Mouse (Mus musculus): ENCODE measurements around the gene Ybx1. TPM values are rescaled to one million over a fixed set of nuclear protein-coding genes. Genes with fewer than 3 reads are reported as not detected.

The Ybx1 gene
- 391 and 412 TPM in 2 replicates for polyA plus RNA-seq (2015; fragmentation: Nextera tagmentation; extraction: Ambion mirVana)

- peak; percentile 99 for DNase-seq (ENCODE audit: low spot score)
Observed at GRCm38 (mm10) chr4:119294415-119295133, at the start of gene Ybx1. Gene Ybx1 (minus strand): TSS chr4:119294604.

GRCm38 (mm10) chr4:119338861-119339361 lies 44.5 kb upstream of the Ybx1 start:
- no peak overlapping the region for H3K27ac ChIP-seq (ENCODE audit: low read length)
- ATAC-seq = peak; percentile 43
- H3K36me3 ChIP-seq (ENCODE audit: insufficient read depth, low read length) = no peaks in the 10 kb centered on the region
- no peak overlapping the region for H3K9ac ChIP-seq (replicated peaks; ENCODE audit: low read depth)
- no peaks in the 10 kb centered on the region for H3K9me3 ChIP-seq (ENCODE audit: low read length)
- DNase-seq (ENCODE audit: low spot score) = peak; percentile 71
- TF ChIP-seq EP300 (IDR thresholded peaks at IDR 0.05) = no peak
- peak; percentile 90 for TF ChIP-seq CTCF (IDR thresholded peaks at IDR 0.05)
- H3K4me1 ChIP-seq (ENCODE audit: insufficient read depth, low read depth, low read length) = no peaks in the 10 kb centered on the region
- no peaks in the 10 kb centered on the region for H3K27me3 ChIP-seq (replicated peaks; ENCODE audit: insufficient read depth, low read length)
- H3K4me3 ChIP-seq (ENCODE audit: low read depth, low read length) = no peak overlapping the region
- H3K4me2 ChIP-seq (replicated peaks; ENCODE audit: low read depth, low read length) = no peak overlapping the region
- WGBS = 2% methylated on average over 10 of the region's 10 CpGs

More at GRCm38 (mm10) chr4:119294415-119295133, at the start of gene Ybx1:
- Histone ChIP-seq H3K36me3 (ENCODE audit: insufficient read depth, low read length) (no peaks in the 10 kb centered on the region), H3K27me3 (replicated peaks; ENCODE audit: insufficient read depth, low read length) (no peaks in the 10 kb centered on the region), H3K9me3 (ENCODE audit: low read length) (no peaks in the 10 kb centered on the region), H3K4me3 (ENCODE audit: low read depth, low read length) (peak within 1 kb of the TSS; percentile 87), H3K4me2 (replicated peaks; ENCODE audit: low read depth, low read length) (peak within 1 kb of the TSS; percentile 96), H3K9ac (replicated peaks; ENCODE audit: low read depth) (peak within 1 kb of the TSS; percentile 60), H3K27ac (ENCODE audit: low read length) (peak within 1 kb of the TSS; percentile 82), H3K4me1 (ENCODE audit: insufficient read depth, low read depth, low read length) (no peaks in the 10 kb centered on the region)
- TF ChIP-seq EP300 (IDR thresholded peaks at IDR 0.05) = no peak
- WGBS = 1% methylated on average over 60 of the region's 61 CpGs
- peak; percentile 99 for ATAC-seq

- DNase-seq (ENCODE audit: low spot score) = no peak
- Histone ChIP-seq H3K27me3 (replicated peaks; ENCODE audit: insufficient read depth, low read length) (no peaks in the 10 kb centered on the region), H3K9me3 (ENCODE audit: low read length) (no peaks in the 10 kb centered on the region), H3K9ac (replicated peaks; ENCODE audit: low read depth) (no peak overlapping the region), H3K4me3 (ENCODE audit: low read depth, low read length) (no peak overlapping the region), H3K4me1 (ENCODE audit: insufficient read depth, low read depth, low read length) (no peaks in the 10 kb centered on the region), H3K27ac (ENCODE audit: low read length) (no peak overlapping the region), H3K4me2 (replicated peaks; ENCODE audit: low read depth, low read length) (no peak overlapping the region), H3K36me3 (ENCODE audit: insufficient read depth, low read length) (no peaks in the 10 kb centered on the region)
- TF ChIP-seq CTCF (IDR thresholded peaks at IDR 0.05) (no peak), EP300 (IDR thresholded peaks at IDR 0.05) (no peak)
- 48% methylated on average over 4 of the region's 4 CpGs for WGBS
- no peak for ATAC-seq
Observed at GRCm38 (mm10) chr4:119338422-119338821, 44.0 kb upstream of the Ybx1 start.

- Histone ChIP-seq H3K9me3 (ENCODE audit: low read length) (no peaks in the 10 kb centered on the region), H3K4me1 (ENCODE audit: insufficient read depth, low read depth, low read length) (no peaks in the 10 kb centered on the region), H3K4me3 (ENCODE audit: low read depth, low read length) (no peak overlapping the region), H3K36me3 (ENCODE audit: insufficient read depth, low read length) (no peaks in the 10 kb centered on the region), H3K27ac (ENCODE audit: low read length) (no peak overlapping the region), H3K9ac (replicated peaks; ENCODE audit: low read depth) (no peak overlapping the region), H3K4me2 (replicated peaks; ENCODE audit: low read depth, low read length) (no peak overlapping the region), H3K27me3 (replicated peaks; ENCODE audit: insufficient read depth, low read length) (no peaks in the 10 kb centered on the region)
- ATAC-seq = no peak
- DNase-seq (ENCODE audit: low spot score) = no peak
- WGBS = 64% methylated on average over 6 of the region's 6 CpGs
- no peak for TF ChIP-seq EP300 (IDR thresholded peaks at IDR 0.05)
- TF ChIP-seq CTCF (IDR thresholded peaks at IDR 0.05) = no peak
Observed at GRCm38 (mm10) chr4:119333487-119333886, 39.1 kb upstream of the Ybx1 start.

- no peaks in the 10 kb centered on the region for H3K27me3 ChIP-seq (replicated peaks; ENCODE audit: insufficient read depth, low read length)
- 0 out of 2 replicates have a peak overlapping the region, but pooled peaks have one; percentile 43 for H3K27ac ChIP-seq (ENCODE audit: low read length)
- H3K4me1 ChIP-seq (ENCODE audit: insufficient read depth, low read depth, low read length) = peaks cover 7% of the 10 kb centered on the region; the same call in 1 of the 2 replicates
- H3K4me2 ChIP-seq (replicated peaks; ENCODE audit: low read depth, low read length) = peak overlapping the region; percentile 93
- H3K9me3 ChIP-seq (ENCODE audit: low read length) = no peaks in the 10 kb centered on the region
- H3K9ac ChIP-seq (replicated peaks; ENCODE audit: low read depth) = no peak overlapping the region
- DNase-seq (ENCODE audit: low spot score) = no peak
- TF ChIP-seq CTCF (IDR thresholded peaks at IDR 0.05) (no peak), EP300 (IDR thresholded peaks at IDR 0.05) (no peak)
- peak overlapping the region; percentile 72 for H3K4me3 ChIP-seq (ENCODE audit: low read depth, low read length)
- 32% methylated on average over 10 of the region's 10 CpGs for WGBS
- 0 out of 2 replicates have a peak, but pooled peaks cover 8% of the 10 kb centered on the region for H3K36me3 ChIP-seq (ENCODE audit: insufficient read depth, low read length)
- ATAC-seq = 0 out of 2 replicates have a peak, but pooled peaks have one; percentile 6
Observed at GRCm38 (mm10) chr4:119320896-119321550, 26.6 kb upstream of the Ybx1 start.

GRCm38 (mm10) chr4:119320131-119320830 lies 25.9 kb upstream of the Ybx1 start, which contains the start of gene Ppih:
Gene Ppih (minus strand): TSS chr4:119320546.
- ATAC-seq = peak; percentile 100
- DNase-seq (ENCODE audit: low spot score) = peak; percentile 97
- peak within 1 kb of the TSS; percentile 48 for H3K9ac ChIP-seq (replicated peaks; ENCODE audit: low read depth)
- WGBS = 1% methylated on average over 44 of the region's 44 CpGs
- H3K4me3 ChIP-seq (ENCODE audit: low read depth, low read length) = peak within 1 kb of the TSS; percentile 72
- peak within 1 kb of the TSS; percentile 93 for H3K4me2 ChIP-seq (replicated peaks; ENCODE audit: low read depth, low read length)
- H3K4me1 ChIP-seq (ENCODE audit: insufficient read depth, low read depth, low read length) = peaks cover 7% of the 10 kb centered on the region; the same call in 1 of the 2 replicates
- peak within 1 kb of the TSS; percentile 43 for H3K27ac ChIP-seq (ENCODE audit: low read length)
- H3K36me3 ChIP-seq (ENCODE audit: insufficient read depth, low read length) = peaks cover 13% of the 10 kb centered on the region; the same call in 1 of the 2 replicates
- no peaks in the 10 kb centered on the region for H3K9me3 ChIP-seq (ENCODE audit: low read length)
- TF ChIP-seq CTCF (IDR thresholded peaks at IDR 0.05) (peak; percentile 13; the same call in 1 of the 2 replicates), EP300 (IDR thresholded peaks at IDR 0.05) (no peak)
- no peaks in the 10 kb centered on the region for H3K27me3 ChIP-seq (replicated peaks; ENCODE audit: insufficient read depth, low read length)

Data from lung, postnatal 0 days (tissue).